Mouse (Mus musculus): ENCODE data around the gene Zkscan16. TPM values are rescaled to one million over a fixed set of nuclear protein-coding genes. Genes with fewer than 3 reads are reported as not detected.

Gene Zkscan16
- 1.2 TPM in 2 replicates for polyA plus RNA-seq (2014; fragmentation: Nextera tagmentation; extraction: Ambion mirVana)

- WGBS, result under 1% methylated on average over 50 of the region's 50 CpGs
Observed at GRCm38 (mm10) chr4:58943420-58944205, at the start of gene Zkscan16. Gene Zkscan16 (plus strand): TSS chr4:58943628.

GRCm38 (mm10) chr4:58894399-58894798 is 49.0 kb upstream of the Zkscan16 start:
- ATAC-seq (replicated peaks; ENCODE audit: low FRiP score), result no peak
- H3K4me1 ChIP-seq (replicated peaks; ENCODE audit: control insufficient read depth, insufficient read depth, low read length), result no peaks in the 10 kb centered on the region

More at GRCm38 (mm10) chr4:58943420-58944205, at the start of gene Zkscan16:
- H3K9me3 ChIP-seq (ENCODE audit: control insufficient read depth, low read length), result no peaks in the 10 kb centered on the region
- ATAC-seq (replicated peaks; ENCODE audit: low FRiP score) (peak; percentile 87), DNase-seq (ENCODE audit: low spot score) (peak; percentile 95)
- H3K27me3 ChIP-seq (ENCODE audit: control insufficient read depth, insufficient read depth, low read length), result no peaks in the 10 kb centered on the region
- no peaks in the 10 kb centered on the region for H3K36me3 ChIP-seq (ENCODE audit: control insufficient read depth, insufficient read depth, low read length)
- peaks cover 2% of the 10 kb centered on the region; the same call in 1 of the 2 replicates for H3K4me1 ChIP-seq (replicated peaks; ENCODE audit: control insufficient read depth, insufficient read depth, low read length)
- H3K4me2 ChIP-seq (ENCODE audit: low read depth, low read length, severe bottlenecking), result peak within 1 kb of the TSS; percentile 92
- no peak within 1 kb of the TSS for H3K27ac ChIP-seq (ENCODE audit: low read depth, low read length)
- H3K4me3 ChIP-seq (ENCODE audit: low read depth, low read length), result peak within 1 kb of the TSS; percentile 66
- peak within 1 kb of the TSS; percentile 76 for H3K9ac ChIP-seq (ENCODE audit: low read length)

DNA sequence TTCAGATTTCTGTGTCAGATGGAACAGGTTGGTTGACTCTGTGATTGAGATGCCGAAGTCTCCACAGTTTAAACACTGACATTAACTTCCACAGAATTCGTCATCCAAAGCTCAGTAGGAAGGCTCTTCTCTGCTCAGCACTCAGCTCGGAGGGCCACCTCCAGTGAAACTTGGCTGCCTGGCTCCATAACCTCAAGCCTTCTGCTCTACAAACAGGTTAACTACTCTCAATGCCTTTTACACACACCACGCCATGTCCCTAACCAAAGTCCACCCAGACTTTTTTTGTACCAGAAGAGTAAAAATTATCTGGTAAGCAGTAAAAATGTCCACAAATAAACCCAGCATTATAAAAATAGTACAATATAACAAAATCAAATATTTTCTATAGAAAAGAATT is 46.0 kb upstream of the Zkscan16 start:
- Histone ChIP-seq H3K4me1 (replicated peaks; ENCODE audit: control insufficient read depth, insufficient read depth, low read length) (no peaks in the 10 kb centered on the region), H3K4me3 (ENCODE audit: low read depth, low read length) (no peak overlapping the region), H3K27ac (ENCODE audit: low read depth, low read length) (no peak overlapping the region), H3K27me3 (ENCODE audit: control insufficient read depth, insufficient read depth, low read length) (no peaks in the 10 kb centered on the region), H3K36me3 (ENCODE audit: control insufficient read depth, insufficient read depth, low read length) (no peaks in the 10 kb centered on the region), H3K4me2 (ENCODE audit: low read depth, low read length, severe bottlenecking) (no peak overlapping the region), H3K9me3 (ENCODE audit: control insufficient read depth, low read length) (no peaks in the 10 kb centered on the region), H3K9ac (ENCODE audit: low read length) (no peak overlapping the region)
- WGBS, result 81% methylated on average over 4 of the region's 4 CpGs
- DNase-seq (ENCODE audit: low spot score) (no peak), ATAC-seq (replicated peaks; ENCODE audit: low FRiP score) (no peak)

More at GRCm38 (mm10) chr4:58894399-58894798, 49.0 kb upstream of the Zkscan16 start:
- no peak for DNase-seq (ENCODE audit: low spot score)
- Histone ChIP-seq H3K36me3 (ENCODE audit: control insufficient read depth, insufficient read depth, low read length) (no peaks in the 10 kb centered on the region), H3K4me3 (ENCODE audit: low read depth, low read length) (no peak overlapping the region), H3K27ac (ENCODE audit: low read depth, low read length) (no peak overlapping the region), H3K27me3 (ENCODE audit: control insufficient read depth, insufficient read depth, low read length) (no peaks in the 10 kb centered on the region), H3K4me2 (ENCODE audit: low read depth, low read length, severe bottlenecking) (no peak overlapping the region), H3K9ac (ENCODE audit: low read length) (no peak overlapping the region), H3K9me3 (ENCODE audit: control insufficient read depth, low read length) (no peaks in the 10 kb centered on the region)
- 87% methylated on average over 7 of the region's 7 CpGs for WGBS

- Histone ChIP-seq H3K36me3 (ENCODE audit: control insufficient read depth, insufficient read depth, low read length) (no peaks in the 10 kb centered on the region), H3K4me2 (ENCODE audit: low read depth, low read length, severe bottlenecking) (no peak overlapping the region), H3K4me1 (replicated peaks; ENCODE audit: control insufficient read depth, insufficient read depth, low read length) (no peaks in the 10 kb centered on the region), H3K9me3 (ENCODE audit: control insufficient read depth, low read length) (no peaks in the 10 kb centered on the region), H3K4me3 (ENCODE audit: low read depth, low read length) (no peak overlapping the region), H3K9ac (ENCODE audit: low read length) (no peak overlapping the region), H3K27ac (ENCODE audit: low read depth, low read length) (no peak overlapping the region), H3K27me3 (ENCODE audit: control insufficient read depth, insufficient read depth, low read length) (no peaks in the 10 kb centered on the region)
- ATAC-seq (replicated peaks; ENCODE audit: low FRiP score), result no peak
- DNase-seq (ENCODE audit: low spot score), result no peak
Observed at GRCm38 (mm10) chr4:58898318-58898717, 45.1 kb upstream of the Zkscan16 start.

DNA sequence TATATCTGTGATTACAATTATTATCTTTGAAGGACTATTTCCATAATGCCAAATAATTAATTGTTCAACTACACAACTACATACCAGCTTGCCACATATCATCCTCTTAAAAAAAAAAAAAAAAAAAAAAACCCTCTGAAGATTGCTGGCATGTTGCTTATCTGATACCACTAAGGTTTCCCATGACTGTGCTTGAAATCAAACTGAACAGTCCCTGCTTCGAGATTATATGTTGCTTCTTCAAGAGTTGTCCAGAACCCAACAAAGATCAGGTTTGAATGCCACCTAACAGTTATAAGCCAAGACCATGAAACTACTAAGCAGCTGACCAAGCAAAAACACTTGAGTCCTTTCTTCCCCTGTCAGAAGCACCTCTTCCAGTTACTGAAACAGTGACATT is 36.0 kb upstream of the Zkscan16 start:
- Histone ChIP-seq H3K4me3 (ENCODE audit: low read depth, low read length) (no peak overlapping the region), H3K4me2 (ENCODE audit: low read depth, low read length, severe bottlenecking) (no peak overlapping the region), H3K4me1 (replicated peaks; ENCODE audit: control insufficient read depth, insufficient read depth, low read length) (peaks cover 3% of the 10 kb centered on the region; the same call in 1 of the 2 replicates), H3K27me3 (ENCODE audit: control insufficient read depth, insufficient read depth, low read length) (no peaks in the 10 kb centered on the region), H3K9ac (ENCODE audit: low read length) (no peak overlapping the region), H3K36me3 (ENCODE audit: control insufficient read depth, insufficient read depth, low read length) (no peaks in the 10 kb centered on the region), H3K9me3 (ENCODE audit: control insufficient read depth, low read length) (no peaks in the 10 kb centered on the region), H3K27ac (ENCODE audit: low read depth, low read length) (no peak overlapping the region)
- no peak for DNase-seq (ENCODE audit: low spot score)
- 88% methylated on average over 1 of the region's 1 CpGs for WGBS
- no peak for ATAC-seq (replicated peaks; ENCODE audit: low FRiP score)

DNA sequence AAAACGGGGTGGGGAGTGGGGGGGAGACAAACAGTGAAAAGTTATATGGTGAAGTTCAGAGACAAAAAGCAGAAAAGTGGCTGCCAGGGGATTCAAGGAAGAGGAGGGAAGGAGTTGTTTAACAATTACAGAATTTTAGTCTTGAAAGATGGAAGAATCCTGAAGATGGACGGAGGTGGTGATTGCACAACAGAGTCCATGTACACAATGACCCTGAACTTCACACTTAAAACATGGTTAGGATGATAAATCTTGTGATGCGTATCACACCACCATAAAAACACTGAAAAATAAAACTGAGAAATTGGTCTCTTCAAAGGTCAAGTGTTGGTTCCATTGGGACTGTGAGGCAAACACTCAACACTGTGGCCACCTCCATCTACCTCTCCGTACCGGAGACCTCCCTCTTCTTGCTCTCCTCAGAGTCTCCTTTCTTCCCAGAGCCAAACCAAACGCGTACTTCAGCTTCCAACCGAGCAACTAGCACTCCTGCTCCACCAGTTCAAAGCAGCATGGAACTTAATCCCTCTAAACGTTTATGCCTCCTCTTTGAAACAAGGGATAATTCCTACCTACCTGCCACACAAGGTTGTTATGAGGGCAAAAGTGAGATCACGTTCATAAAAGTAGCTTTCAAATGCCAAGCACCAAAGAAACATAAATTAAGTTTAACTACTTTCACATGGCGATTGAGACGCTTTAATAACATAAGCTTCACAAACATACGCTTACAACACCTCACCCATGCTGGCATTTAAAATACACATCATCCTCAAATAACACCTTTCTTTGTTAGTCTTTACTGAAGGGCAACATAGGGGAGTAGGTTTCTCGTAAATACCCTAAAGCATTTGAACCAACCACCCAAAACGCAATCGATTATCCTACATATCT is 33.0 kb upstream of the Zkscan16 start:
- Histone ChIP-seq H3K9me3 (ENCODE audit: control insufficient read depth, low read length) (no peaks in the 10 kb centered on the region), H3K4me2 (ENCODE audit: low read depth, low read length, severe bottlenecking) (peak overlapping the region; percentile 61), H3K27me3 (ENCODE audit: control insufficient read depth, insufficient read depth, low read length) (no peaks in the 10 kb centered on the region), H3K4me1 (replicated peaks; ENCODE audit: control insufficient read depth, insufficient read depth, low read length) (peaks cover 6% of the 10 kb centered on the region; the same call in 1 of the 2 replicates), H3K27ac (ENCODE audit: low read depth, low read length) (no peak overlapping the region), H3K36me3 (ENCODE audit: control insufficient read depth, insufficient read depth, low read length) (no peaks in the 10 kb centered on the region), H3K4me3 (ENCODE audit: low read depth, low read length) (peak overlapping the region; percentile 93), H3K9ac (ENCODE audit: low read length) (peak overlapping the region; percentile 96)
- 37% methylated on average over 16 of the region's 16 CpGs for whole genome bisulfite sequencing
- DNase-seq (ENCODE audit: low spot score) (no peak), ATAC-seq (replicated peaks; ENCODE audit: low FRiP score) (no peak)

- DNase-seq (ENCODE audit: low spot score) (peak; percentile 86), ATAC-seq (replicated peaks; ENCODE audit: low FRiP score) (peak; percentile 58)
Observed at GRCm38 (mm10) chr4:58911069-58911830, 32.2 kb upstream of the Zkscan16 start.

More at GRCm38 (mm10) chr4:58911069-58911830, 32.2 kb upstream of the Zkscan16 start:
- Histone ChIP-seq H3K27me3 (ENCODE audit: control insufficient read depth, insufficient read depth, low read length) (no peaks in the 10 kb centered on the region), H3K9ac (ENCODE audit: low read length) (peak overlapping the region; percentile 96), H3K4me3 (ENCODE audit: low read depth, low read length) (peak overlapping the region; percentile 93), H3K4me1 (replicated peaks; ENCODE audit: control insufficient read depth, insufficient read depth, low read length) (peaks cover 6% of the 10 kb centered on the region; the same call in 1 of the 2 replicates), H3K36me3 (ENCODE audit: control insufficient read depth, insufficient read depth, low read length) (no peaks in the 10 kb centered on the region), H3K4me2 (ENCODE audit: low read depth, low read length, severe bottlenecking) (peak overlapping the region; percentile 61), H3K9me3 (ENCODE audit: control insufficient read depth, low read length) (no peaks in the 10 kb centered on the region), H3K27ac (ENCODE audit: low read depth, low read length) (peak overlapping the region; percentile 93)
- whole genome bisulfite sequencing, result 1% methylated on average over 47 of the region's 56 CpGs
